Mouse (Mus musculus): Measurements from ENCODE around the gene Slc30a9. TPM values are rescaled to one million over a fixed set of nuclear protein-coding genes. Genes with fewer than 3 reads are reported as not detected.

The Slc30a9 gene
- polyA plus RNA-seq, 1 experiment from 2014 or later = 154 TPM

DNA sequence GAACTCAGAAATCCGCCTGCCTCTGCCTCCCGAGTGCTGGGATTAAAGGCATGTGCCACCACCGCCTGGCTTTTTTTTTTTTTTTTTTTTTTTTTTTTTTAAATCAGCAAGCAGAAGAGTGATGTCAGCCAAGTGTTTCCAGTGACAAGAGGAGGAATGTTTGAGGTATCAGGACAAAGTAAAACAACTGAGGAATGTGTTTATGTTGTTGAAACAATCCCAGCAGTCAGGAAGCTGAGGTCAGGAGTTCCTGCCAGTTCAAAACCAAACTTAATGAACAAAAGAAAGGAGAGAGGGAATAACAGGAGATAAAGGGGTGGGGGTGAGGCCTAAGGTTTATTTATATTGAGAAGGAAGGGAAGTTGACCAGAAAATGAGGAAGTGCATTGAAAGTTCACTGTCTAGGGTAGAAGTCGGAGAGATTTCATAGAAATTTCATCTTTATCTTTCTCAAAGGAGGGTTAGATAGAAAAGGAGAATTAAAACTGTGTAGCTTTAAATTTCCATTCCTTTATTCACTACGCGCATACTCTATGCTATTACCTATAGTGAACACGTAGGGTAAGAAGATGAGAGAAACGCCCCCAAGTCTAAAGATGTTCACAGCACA, 4.9 kb upstream of the Slc30a9 start:
- no peak for ATAC-seq (ENCODE audit: insufficient read depth, low FRiP score, low TSS enrichment)

DNA sequence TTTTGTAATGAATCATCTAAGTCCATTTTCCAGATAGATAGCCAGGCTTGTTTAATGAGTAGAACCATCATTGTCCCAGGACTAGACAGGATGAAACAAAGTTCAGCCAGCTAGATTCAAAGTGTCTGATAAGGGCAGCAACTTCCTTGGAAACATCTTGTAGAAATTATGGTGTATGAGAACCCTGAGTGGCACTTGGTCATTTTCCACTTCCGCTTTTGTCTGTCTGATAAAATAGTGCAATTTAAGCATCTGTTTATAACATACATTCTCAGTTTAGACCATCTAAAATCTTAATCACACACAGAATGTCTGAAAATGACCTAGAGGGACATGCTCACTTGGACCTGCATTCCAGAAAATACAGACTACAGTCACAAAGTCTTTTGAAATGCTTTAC, 2.9 kb upstream of the Slc30a9 start:
- H3K9ac ChIP-seq (ENCODE audit: low read length) = no peak overlapping the region

More for the DNA sequence above, 4.9 kb upstream of the Slc30a9 start:
- no peak overlapping the region for H3K9ac ChIP-seq (ENCODE audit: low read length)
- 92% methylated on average over 7 of the region's 8 CpGs for WGBS
- no peaks in the 10 kb centered on the region for H3K36me3 ChIP-seq (ENCODE audit: control insufficient read depth, insufficient read depth, low read length)
- no peak overlapping the region for H3K27ac ChIP-seq (ENCODE audit: low read depth, low read length)
- no peak overlapping the region for H3K4me2 ChIP-seq (ENCODE audit: low read depth)
- DNase-seq (ENCODE audit: low spot score) = no peak
- no peaks in the 10 kb centered on the region for H3K9me3 ChIP-seq (ENCODE audit: control insufficient read depth, low read length)
- no peaks in the 10 kb centered on the region for H3K4me1 ChIP-seq (ENCODE audit: control insufficient read depth, insufficient read depth, low read length)
- H3K4me3 ChIP-seq (ENCODE audit: low read depth, low read length) = no peak overlapping the region
- H3K27me3 ChIP-seq (ENCODE audit: control insufficient read depth, insufficient read depth, low read length) = no peaks in the 10 kb centered on the region

DNA sequence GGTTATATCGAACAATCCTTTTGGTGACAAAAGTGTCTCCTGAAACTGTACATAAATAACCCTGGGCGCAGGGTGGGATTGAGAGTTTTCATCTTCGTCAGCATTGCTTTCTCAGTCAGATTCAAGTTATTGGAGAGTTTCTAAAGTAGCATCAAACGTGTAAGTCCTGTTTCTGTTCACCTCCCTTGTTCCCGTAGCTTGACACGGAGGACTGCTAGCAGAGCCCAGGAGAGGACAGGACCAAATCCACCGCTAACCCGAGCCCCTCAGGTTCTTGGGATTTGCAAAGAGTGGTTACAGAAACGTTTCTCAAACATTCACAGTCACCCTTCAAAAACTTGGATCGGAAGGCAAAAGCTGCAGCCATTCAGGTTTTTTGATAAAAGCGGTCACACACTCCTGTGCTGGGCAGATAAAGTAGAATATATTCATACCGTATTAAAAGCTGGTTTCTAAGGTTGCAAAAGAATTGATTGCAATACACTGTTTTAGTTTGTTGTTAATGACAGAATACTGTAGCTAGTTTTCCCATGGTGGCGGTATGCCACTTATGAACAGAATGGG, 986 bp downstream of the Slc30a9 start:
- Histone ChIP-seq H3K9ac (ENCODE audit: low read length) (peak overlapping the region; percentile 90), H3K27ac (ENCODE audit: low read depth, low read length) (no peak overlapping the region), H3K4me1 (ENCODE audit: control insufficient read depth, insufficient read depth, low read length) (peaks cover 4% of the 10 kb centered on the region; the same call in 1 of the 2 replicates), H3K4me2 (ENCODE audit: low read depth) (peak overlapping the region; percentile 87), H3K27me3 (ENCODE audit: control insufficient read depth, insufficient read depth, low read length) (no peaks in the 10 kb centered on the region), H3K36me3 (ENCODE audit: control insufficient read depth, insufficient read depth, low read length) (no peaks in the 10 kb centered on the region), H3K9me3 (ENCODE audit: control insufficient read depth, low read length) (no peaks in the 10 kb centered on the region), H3K4me3 (ENCODE audit: low read depth, low read length) (peak overlapping the region; percentile 98)
- no peak for ATAC-seq (ENCODE audit: insufficient read depth, low FRiP score, low TSS enrichment)
- DNase-seq (ENCODE audit: low spot score) = no peak
- WGBS = 33% methylated on average over 13 of the region's 13 CpGs

More for the DNA sequence above, 2.9 kb upstream of the Slc30a9 start:
- H3K4me1 ChIP-seq (ENCODE audit: control insufficient read depth, insufficient read depth, low read length) = peaks cover 4% of the 10 kb centered on the region; the same call in 1 of the 2 replicates
- H3K4me2 ChIP-seq (ENCODE audit: low read depth) = no peak overlapping the region
- H3K27ac ChIP-seq (ENCODE audit: low read depth, low read length) = no peak overlapping the region
- 90% methylated on average over 1 of the region's 1 CpGs for WGBS
- no peak for DNase-seq (ENCODE audit: low spot score)
- H3K4me3 ChIP-seq (ENCODE audit: low read depth, low read length) = no peak overlapping the region
- ATAC-seq (ENCODE audit: insufficient read depth, low FRiP score, low TSS enrichment) = no peak
- no peaks in the 10 kb centered on the region for H3K36me3 ChIP-seq (ENCODE audit: control insufficient read depth, insufficient read depth, low read length)
- no peaks in the 10 kb centered on the region for H3K27me3 ChIP-seq (ENCODE audit: control insufficient read depth, insufficient read depth, low read length)
- H3K9me3 ChIP-seq (ENCODE audit: control insufficient read depth, low read length) = no peaks in the 10 kb centered on the region

DNA sequence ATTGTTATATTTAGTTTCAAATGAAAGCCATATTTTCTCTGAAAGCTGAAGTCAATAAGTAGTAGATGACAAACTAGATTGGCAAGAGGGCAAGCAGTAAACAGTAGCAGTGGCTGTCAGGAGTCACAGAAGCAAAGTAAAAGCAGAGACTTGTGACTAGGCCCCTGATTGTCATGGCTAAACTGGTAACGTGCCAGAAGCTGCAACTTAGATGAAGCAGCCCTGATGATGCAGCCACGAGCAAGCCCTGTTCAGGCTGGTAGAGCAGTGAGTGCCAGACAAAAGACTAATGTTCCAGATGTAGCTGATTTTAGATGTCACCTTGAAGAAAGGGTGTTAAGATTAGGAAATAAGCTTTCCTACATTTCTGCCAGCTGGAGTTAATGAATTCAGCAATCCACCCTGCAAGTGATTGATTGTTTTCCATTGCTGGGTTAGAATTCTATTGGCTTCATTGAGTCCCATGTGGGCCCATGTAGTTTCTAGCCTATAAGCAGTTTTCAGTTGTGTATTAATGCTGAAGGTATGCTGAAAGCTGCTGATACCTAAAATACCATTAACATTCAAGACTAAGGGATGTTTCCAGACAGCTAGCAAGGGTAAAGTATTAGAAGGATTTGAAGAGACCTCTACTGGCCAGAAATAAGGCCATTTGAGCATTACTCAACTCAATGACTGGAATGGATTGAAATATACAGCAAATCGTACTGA, 5.2 kb downstream of the Slc30a9 start:
- Histone ChIP-seq H3K9ac (ENCODE audit: low read length) (no peak overlapping the region), H3K9me3 (ENCODE audit: control insufficient read depth, low read length) (no peaks in the 10 kb centered on the region), H3K4me2 (ENCODE audit: low read depth) (no peak overlapping the region), H3K4me1 (ENCODE audit: control insufficient read depth, insufficient read depth, low read length) (peaks cover 4% of the 10 kb centered on the region; the same call in 1 of the 2 replicates), H3K27me3 (ENCODE audit: control insufficient read depth, insufficient read depth, low read length) (no peaks in the 10 kb centered on the region), H3K36me3 (ENCODE audit: control insufficient read depth, insufficient read depth, low read length) (no peaks in the 10 kb centered on the region), H3K27ac (ENCODE audit: low read depth, low read length) (no peak overlapping the region), H3K4me3 (ENCODE audit: low read depth, low read length) (no peak overlapping the region)
- WGBS = 80% methylated on average over 3 of the region's 3 CpGs
- ATAC-seq (ENCODE audit: insufficient read depth, low FRiP score, low TSS enrichment) = no peak
- no peak for DNase-seq (ENCODE audit: low spot score)

DNA sequence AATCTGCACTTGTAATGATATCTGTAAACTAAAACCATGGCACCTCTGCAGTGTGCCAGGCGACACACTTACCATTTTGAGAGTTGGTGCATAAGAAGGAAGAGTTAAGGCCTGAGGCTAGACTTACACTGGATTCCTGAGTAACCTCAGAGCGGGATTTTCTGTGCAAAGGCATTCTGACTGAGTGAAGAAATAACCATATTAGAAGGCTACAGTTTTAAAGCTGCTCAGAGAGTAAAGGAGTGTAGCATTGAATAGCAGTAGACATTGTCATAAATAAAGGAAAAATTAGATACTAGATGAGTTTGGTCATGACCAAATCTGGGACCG, 5.7 kb downstream of the Slc30a9 start:
- no peaks in the 10 kb centered on the region for H3K27me3 ChIP-seq (ENCODE audit: control insufficient read depth, insufficient read depth, low read length)
- ATAC-seq (ENCODE audit: insufficient read depth, low FRiP score, low TSS enrichment) = no peak
- 93% methylated on average over 3 of the region's 3 CpGs for WGBS
- DNase-seq (ENCODE audit: low spot score) = no peak
- no peak overlapping the region for H3K9ac ChIP-seq (ENCODE audit: low read length)
- no peaks in the 10 kb centered on the region for H3K9me3 ChIP-seq (ENCODE audit: control insufficient read depth, low read length)
- H3K27ac ChIP-seq (ENCODE audit: low read depth, low read length) = no peak overlapping the region
- peaks cover 4% of the 10 kb centered on the region; the same call in 1 of the 2 replicates for H3K4me1 ChIP-seq (ENCODE audit: control insufficient read depth, insufficient read depth, low read length)
- H3K4me3 ChIP-seq (ENCODE audit: low read depth, low read length) = no peak overlapping the region
- no peak overlapping the region for H3K4me2 ChIP-seq (ENCODE audit: low read depth)
- H3K36me3 ChIP-seq (ENCODE audit: control insufficient read depth, insufficient read depth, low read length) = 0 out of 2 replicates have a peak, but pooled peaks cover under 1% of the 10 kb centered on the region

DNA sequence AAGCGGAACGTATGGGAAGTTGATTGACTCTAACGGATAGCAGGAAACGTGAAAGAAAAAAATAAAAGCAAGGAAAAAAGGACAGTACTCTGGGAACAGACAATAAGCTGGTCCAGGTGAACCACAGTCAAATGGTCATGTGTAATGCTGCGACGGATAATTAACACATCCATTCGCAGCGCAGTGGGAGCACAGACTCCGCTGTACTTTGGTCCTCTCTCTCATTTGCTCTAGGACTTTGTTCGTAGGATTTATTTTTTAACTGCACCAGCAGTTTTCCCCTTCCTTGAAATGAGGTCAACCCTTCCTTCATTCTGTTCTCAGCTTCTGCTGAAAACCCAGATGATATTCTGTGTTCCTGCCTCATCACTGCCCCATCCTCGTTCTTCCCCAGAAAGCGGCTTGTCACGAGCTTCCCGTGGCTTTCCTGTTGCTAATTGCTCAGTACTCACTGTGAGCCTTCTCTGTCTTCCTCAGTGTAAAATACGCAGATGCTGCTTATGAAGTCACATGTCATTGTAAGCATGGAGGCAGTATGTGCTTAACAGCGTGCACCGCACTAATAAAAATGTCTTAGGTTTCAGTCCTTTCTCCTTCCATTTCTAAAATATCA, 15.0 kb downstream of the Slc30a9 start:
- peaks cover 8% of the 10 kb centered on the region; the same call in 1 of the 2 replicates for H3K36me3 ChIP-seq (ENCODE audit: control insufficient read depth, insufficient read depth, low read length)
- no peak overlapping the region for H3K4me2 ChIP-seq (ENCODE audit: low read depth)
- no peaks in the 10 kb centered on the region for H3K9me3 ChIP-seq (ENCODE audit: control insufficient read depth, low read length)
- H3K4me3 ChIP-seq (ENCODE audit: low read depth, low read length) = no peak overlapping the region
- no peaks in the 10 kb centered on the region for H3K27me3 ChIP-seq (ENCODE audit: control insufficient read depth, insufficient read depth, low read length)
- H3K4me1 ChIP-seq (ENCODE audit: control insufficient read depth, insufficient read depth, low read length) = no peaks in the 10 kb centered on the region
- ATAC-seq (ENCODE audit: insufficient read depth, low FRiP score, low TSS enrichment) = no peak
- H3K27ac ChIP-seq (ENCODE audit: low read depth, low read length) = no peak overlapping the region
- no peak overlapping the region for H3K9ac ChIP-seq (ENCODE audit: low read length)
- no peak for DNase-seq (ENCODE audit: low spot score)
- 89% methylated on average over 17 of the region's 17 CpGs for WGBS

DNA sequence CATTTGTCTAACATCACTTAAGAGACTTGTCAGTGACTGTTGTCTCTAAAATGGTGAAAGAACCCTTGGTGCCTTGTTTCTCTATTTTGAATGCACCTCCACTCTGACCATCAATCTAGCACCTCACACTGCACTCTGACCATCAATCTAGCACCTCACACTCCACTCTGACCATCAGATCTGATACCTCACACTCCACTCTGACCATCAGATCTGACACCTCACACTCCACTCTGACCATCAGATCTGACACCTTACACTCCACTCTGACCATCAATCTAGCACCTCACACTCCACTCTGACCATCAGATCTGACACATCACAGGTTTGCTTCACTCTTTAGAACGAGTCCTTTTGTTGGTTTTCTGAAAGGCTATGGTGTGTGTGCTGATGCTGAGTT, 17.3 kb downstream of the Slc30a9 start:
- ATAC-seq (ENCODE audit: insufficient read depth, low FRiP score, low TSS enrichment) = no peak

DNA sequence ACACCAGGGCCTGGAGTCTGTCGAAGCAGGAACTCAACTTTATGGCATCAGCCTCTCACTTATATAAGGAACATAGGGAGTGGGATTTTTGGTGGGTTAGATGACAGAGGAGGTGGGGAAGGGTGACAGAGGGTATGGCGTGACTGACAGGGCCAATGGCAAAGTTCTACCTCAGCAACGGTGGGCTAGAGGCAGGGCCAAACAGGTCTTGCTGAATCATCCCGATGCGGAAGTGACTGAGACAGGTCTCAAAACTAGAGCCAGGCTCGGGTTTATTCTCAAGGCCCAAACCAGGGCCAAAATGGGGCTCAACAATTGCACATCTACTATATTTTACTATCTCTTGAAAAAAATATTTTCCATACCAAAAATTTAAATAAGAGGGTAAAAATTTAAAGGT, 34.1 kb downstream of the Slc30a9 start:
- no peak overlapping the region for H3K4me3 ChIP-seq (ENCODE audit: low read depth, low read length)
- 96% methylated on average over 6 of the region's 6 CpGs for WGBS
- ATAC-seq (ENCODE audit: insufficient read depth, low FRiP score, low TSS enrichment) = no peak
- peaks cover 3% of the 10 kb centered on the region; the same call in 1 of the 2 replicates for H3K36me3 ChIP-seq (ENCODE audit: control insufficient read depth, insufficient read depth, low read length)
- no peaks in the 10 kb centered on the region for H3K9me3 ChIP-seq (ENCODE audit: control insufficient read depth, low read length)
- no peak for DNase-seq (ENCODE audit: low spot score)
- H3K9ac ChIP-seq (ENCODE audit: low read length) = no peak overlapping the region
- H3K27ac ChIP-seq (ENCODE audit: low read depth, low read length) = no peak overlapping the region
- no peaks in the 10 kb centered on the region for H3K27me3 ChIP-seq (ENCODE audit: control insufficient read depth, insufficient read depth, low read length)
- no peak overlapping the region for H3K4me2 ChIP-seq (ENCODE audit: low read depth)
- no peaks in the 10 kb centered on the region for H3K4me1 ChIP-seq (ENCODE audit: control insufficient read depth, insufficient read depth, low read length)

More for the DNA sequence above, 17.3 kb downstream of the Slc30a9 start:
- Histone ChIP-seq H3K4me3 (ENCODE audit: low read depth, low read length) (no peak overlapping the region), H3K36me3 (ENCODE audit: control insufficient read depth, insufficient read depth, low read length) (no peaks in the 10 kb centered on the region), H3K9ac (ENCODE audit: low read length) (no peak overlapping the region), H3K4me2 (ENCODE audit: low read depth) (no peak overlapping the region), H3K27ac (ENCODE audit: low read depth, low read length) (no peak overlapping the region), H3K27me3 (ENCODE audit: control insufficient read depth, insufficient read depth, low read length) (no peaks in the 10 kb centered on the region), H3K9me3 (ENCODE audit: control insufficient read depth, low read length) (no peaks in the 10 kb centered on the region), H3K4me1 (ENCODE audit: control insufficient read depth, insufficient read depth, low read length) (no peaks in the 10 kb centered on the region)
- DNase-seq (ENCODE audit: low spot score) = no peak
- 56% methylated on average over 1 of the region's 1 CpGs for WGBS
